Comparison of ENCODE assay signal across 8 mouse cellular contexts in genomic region chr17:47139171-47139617, GRCm38 (mm10).
DNase-seq lines count a peak whose midpoint lies in the region; ATAC-seq and TF ChIP-seq lines count a peak whose summit lies in the region.

No protein-coding gene starts in this region.

- no peaks in the 10 kb centered on the region for H3K36me3 ChIP-seq in forebrain, embryonic 10.5 days (replicated peaks)
- no peaks in the 10 kb centered on the region for H3K36me3 ChIP-seq in intestine, embryonic 15.5 days
- H3K36me3 ChIP-seq in midbrain, postnatal 0 days (ENCODE audit: insufficient read depth, low read length): no peaks in the 10 kb centered on the region

- H3K4me2 ChIP-seq in intestine, embryonic 15.5 days (replicated peaks): peak overlapping the region; percentile 87
- peak overlapping the region; percentile 67 for H3K4me2 ChIP-seq in midbrain, postnatal 0 days (ENCODE audit: low read depth, low read length, poor library complexity, severe bottlenecking)

- peak; percentile 51 for DNase-seq in kidney, postnatal 10 days
- no peak for DNase-seq in kidney, adult 18-20 months
- DNase-seq in adrenal gland, adult 8-10 months: peak; percentile 50
- peak; percentile 44 for DNase-seq in forebrain, embryonic 10.5 days (ENCODE audit: extremely low spot score, low spot score)
- DNase-seq in midbrain, postnatal 0 days (ENCODE audit: low spot score): peak; percentile 45
- DNase-seq in thymus, postnatal 4 days: peak; percentile 66
- no peak for DNase-seq in B cell, adult 2 months

- peaks cover 50% of the 10 kb centered on the region for H3K4me1 ChIP-seq in forebrain, embryonic 10.5 days
- H3K4me1 ChIP-seq in intestine, embryonic 15.5 days (replicated peaks): peaks cover 22% of the 10 kb centered on the region; the same call in 1 of the 2 replicates
- H3K4me1 ChIP-seq in midbrain, postnatal 0 days (ENCODE audit: insufficient read depth, low read length): 0 out of 2 replicates have a peak, but pooled peaks cover 4% of the 10 kb centered on the region

- H3K9ac ChIP-seq in intestine, embryonic 15.5 days: peak overlapping the region; percentile 76
- peak overlapping the region; percentile 97 for H3K9ac ChIP-seq in midbrain, postnatal 0 days (replicated peaks; ENCODE audit: low read length, poor library complexity, severe bottlenecking)

- no peaks in the 10 kb centered on the region for H3K9me3 ChIP-seq in forebrain, embryonic 10.5 days
- no peaks in the 10 kb centered on the region for H3K9me3 ChIP-seq in intestine, embryonic 15.5 days
- H3K9me3 ChIP-seq in midbrain, postnatal 0 days (ENCODE audit: low read length): no peaks in the 10 kb centered on the region

- H3K27ac ChIP-seq in forebrain, embryonic 10.5 days: peak overlapping the region; percentile 98
- H3K27ac ChIP-seq in intestine, embryonic 15.5 days: peak overlapping the region; percentile 75
- H3K27ac ChIP-seq in midbrain, postnatal 0 days (ENCODE audit: low read depth, low read length): peak overlapping the region; percentile 98

- ATAC-seq in intestine, embryonic 15.5 days: peak; percentile 1; the same call in 1 of the 2 replicates
- ATAC-seq in midbrain, postnatal 0 days (ENCODE audit: low FRiP score): no peak

- 3% methylated on average over 27 of the region's 27 CpGs for WGBS in forebrain, embryonic 10.5 days
- 1% methylated on average over 27 of the region's 27 CpGs for WGBS in intestine, embryonic 15.5 days
- WGBS in midbrain, postnatal 0 days: 3% methylated on average over 27 of the region's 27 CpGs

- peaks cover 17% of the 10 kb centered on the region for H3K27me3 ChIP-seq in forebrain, embryonic 10.5 days (ENCODE audit: poor library complexity, severe bottlenecking)
- H3K27me3 ChIP-seq in intestine, embryonic 15.5 days (replicated peaks): no peaks in the 10 kb centered on the region
- no peaks in the 10 kb centered on the region for H3K27me3 ChIP-seq in midbrain, postnatal 0 days (ENCODE audit: insufficient read depth, low read length)

- H3K4me3 ChIP-seq in forebrain, embryonic 10.5 days: peak overlapping the region; percentile 77
- H3K4me3 ChIP-seq in intestine, embryonic 15.5 days (replicated peaks): peak overlapping the region; percentile 62
- peak overlapping the region; percentile 70 for H3K4me3 ChIP-seq in midbrain, postnatal 0 days (ENCODE audit: low read depth, low read length)

- TF ChIP-seq CTCF in midbrain, postnatal 0 days (IDR thresholded peaks at IDR 0.05): no peak

Comparison
In these comparisons a context has a peak if more than half of its experiments do, and no peak if none do; other contexts are left out.
1. DNase-seq: peak in kidney, postnatal 10 days (single experiment), adrenal gland, adult 8-10 months (single experiment), forebrain, embryonic 10.5 days (single experiment), midbrain, postnatal 0 days (single experiment) and thymus, postnatal 4 days (single experiment); none in kidney, adult 18-20 months (single experiment) and B cell, adult 2 months (0 of 2).
2. Peak in every context shown above with its lines, with median percentiles within 50 percentile points of each other: H3K27ac ChIP-seq and H3K4me3 ChIP-seq.